Mouse (Mus musculus): ENCODE data around the gene Fabp7. TPM values are rescaled to one million over a fixed set of nuclear protein-coding genes. Genes with fewer than 3 reads are reported as not detected.

The Fabp7 gene
- polyA plus RNA-seq (2015; fragmentation: Nextera tagmentation; extraction: Ambion mirVana) = 31.2 and 36.9 TPM in 2 replicates

- Histone ChIP-seq H3K27ac (replicated peaks) (no peak within 1 kb of the TSS), H3K4me2 (replicated peaks; ENCODE audit: low read depth) (no peak within 1 kb of the TSS; the same call in 1 of the 2 replicates), H3K4me3 (ENCODE audit: low read depth, low read length) (no peak within 1 kb of the TSS), H3K4me1 (replicated peaks; ENCODE audit: control insufficient read depth, insufficient read depth) (no peaks in the 10 kb centered on the region), H3K9me3 (ENCODE audit: control insufficient read depth, low read length) (no peaks in the 10 kb centered on the region), H3K9ac (ENCODE audit: low read length) (no peak within 1 kb of the TSS), H3K36me3 (ENCODE audit: control insufficient read depth, insufficient read depth, low read length) (no peaks in the 10 kb centered on the region), H3K27me3 (ENCODE audit: control insufficient read depth, insufficient read depth, low read length) (no peaks in the 10 kb centered on the region)
- WGBS = 34% methylated on average over 7 of the region's 7 CpGs
- ATAC-seq (ENCODE audit: low FRiP score, low TSS enrichment) (no peak), DNase-seq (ENCODE audit: low spot score) (no peak)
- no peak for TF ChIP-seq CTCF (IDR thresholded peaks at IDR 0.05; ENCODE audit: low read depth)
- TF ChIP-seq EP300 (optimal IDR thresholded peaks at IDR 0.05) = no peak
Measured at GRCm38 (mm10) chr10:57784876-57785150, at the start of gene Fabp7. Gene Fabp7 (plus strand): TSS chr10:57784881.

GRCm38 (mm10) chr10:57740733-57741132, 43.9 kb upstream of the Fabp7 start:
- 63% methylated on average over 4 of the region's 4 CpGs for WGBS
- no peak overlapping the region for H3K27ac ChIP-seq (replicated peaks)
- TF ChIP-seq CTCF (IDR thresholded peaks at IDR 0.05; ENCODE audit: low read depth) (no peak), EP300 (optimal IDR thresholded peaks at IDR 0.05) (no peak)
- ATAC-seq (ENCODE audit: low FRiP score, low TSS enrichment) (no peak), DNase-seq (ENCODE audit: low spot score) (no peak)
- no peak overlapping the region for H3K9ac ChIP-seq (ENCODE audit: low read length)
- H3K4me1 ChIP-seq (replicated peaks; ENCODE audit: control insufficient read depth, insufficient read depth) = no peaks in the 10 kb centered on the region
- H3K9me3 ChIP-seq (ENCODE audit: control insufficient read depth, low read length) = no peaks in the 10 kb centered on the region
- no peak overlapping the region for H3K4me3 ChIP-seq (ENCODE audit: low read depth, low read length)
- H3K36me3 ChIP-seq (ENCODE audit: control insufficient read depth, insufficient read depth, low read length) = no peaks in the 10 kb centered on the region
- no peak overlapping the region for H3K4me2 ChIP-seq (replicated peaks; ENCODE audit: low read depth)
- H3K27me3 ChIP-seq (ENCODE audit: control insufficient read depth, insufficient read depth, low read length) = no peaks in the 10 kb centered on the region

GRCm38 (mm10) chr10:57741351-57741750, 43.3 kb upstream of the Fabp7 start:
- no peak for TF ChIP-seq CTCF (IDR thresholded peaks at IDR 0.05; ENCODE audit: low read depth)
- no peak for TF ChIP-seq EP300 (optimal IDR thresholded peaks at IDR 0.05)
- DNase-seq (ENCODE audit: low spot score) (no peak), ATAC-seq (ENCODE audit: low FRiP score, low TSS enrichment) (no peak)
- H3K27ac ChIP-seq (replicated peaks) = no peak overlapping the region
- no peaks in the 10 kb centered on the region for H3K4me1 ChIP-seq (replicated peaks; ENCODE audit: control insufficient read depth, insufficient read depth)
- 43% methylated on average over 2 of the region's 2 CpGs for WGBS
- H3K4me2 ChIP-seq (replicated peaks; ENCODE audit: low read depth) = no peak overlapping the region
- H3K36me3 ChIP-seq (ENCODE audit: control insufficient read depth, insufficient read depth, low read length) = no peaks in the 10 kb centered on the region
- H3K9ac ChIP-seq (ENCODE audit: low read length) = no peak overlapping the region
- H3K4me3 ChIP-seq (ENCODE audit: low read depth, low read length) = no peak overlapping the region
- no peaks in the 10 kb centered on the region for H3K27me3 ChIP-seq (ENCODE audit: control insufficient read depth, insufficient read depth, low read length)
- no peaks in the 10 kb centered on the region for H3K9me3 ChIP-seq (ENCODE audit: control insufficient read depth, low read length)

GRCm38 (mm10) chr10:57743045-57743444, 41.6 kb upstream of the Fabp7 start:
- DNase-seq (ENCODE audit: low spot score) (no peak), ATAC-seq (ENCODE audit: low FRiP score, low TSS enrichment) (no peak)
- Histone ChIP-seq H3K4me1 (replicated peaks; ENCODE audit: control insufficient read depth, insufficient read depth) (no peaks in the 10 kb centered on the region), H3K4me3 (ENCODE audit: low read depth, low read length) (no peak overlapping the region), H3K9ac (ENCODE audit: low read length) (no peak overlapping the region), H3K4me2 (replicated peaks; ENCODE audit: low read depth) (no peak overlapping the region), H3K9me3 (ENCODE audit: control insufficient read depth, low read length) (no peaks in the 10 kb centered on the region), H3K27ac (replicated peaks) (no peak overlapping the region), H3K27me3 (ENCODE audit: control insufficient read depth, insufficient read depth, low read length) (no peaks in the 10 kb centered on the region), H3K36me3 (ENCODE audit: control insufficient read depth, insufficient read depth, low read length) (no peaks in the 10 kb centered on the region)
- 65% methylated on average over 7 of the region's 7 CpGs for WGBS
- TF ChIP-seq CTCF (IDR thresholded peaks at IDR 0.05; ENCODE audit: low read depth) = no peak
- no peak for TF ChIP-seq EP300 (optimal IDR thresholded peaks at IDR 0.05)

GRCm38 (mm10) chr10:57743606-57744016, 41.1 kb upstream of the Fabp7 start:
- Histone ChIP-seq H3K36me3 (ENCODE audit: control insufficient read depth, insufficient read depth, low read length) (no peaks in the 10 kb centered on the region), H3K4me3 (ENCODE audit: low read depth, low read length) (peak overlapping the region; percentile 29), H3K4me2 (replicated peaks; ENCODE audit: low read depth) (peak overlapping the region; percentile 46), H3K9me3 (ENCODE audit: control insufficient read depth, low read length) (no peaks in the 10 kb centered on the region), H3K27me3 (ENCODE audit: control insufficient read depth, insufficient read depth, low read length) (no peaks in the 10 kb centered on the region), H3K4me1 (replicated peaks; ENCODE audit: control insufficient read depth, insufficient read depth) (no peaks in the 10 kb centered on the region), H3K27ac (replicated peaks) (no peak overlapping the region), H3K9ac (ENCODE audit: low read length) (no peak overlapping the region)
- DNase-seq (ENCODE audit: low spot score) (peak; percentile 49), ATAC-seq (ENCODE audit: low FRiP score, low TSS enrichment) (peak; percentile 65; the same call in 1 of the 2 replicates)
- TF ChIP-seq EP300 (optimal IDR thresholded peaks at IDR 0.05) = no peak
- TF ChIP-seq CTCF (IDR thresholded peaks at IDR 0.05; ENCODE audit: low read depth) = peak; percentile 87
- WGBS = 3% methylated on average over 6 of the region's 6 CpGs

- H3K9me3 ChIP-seq (ENCODE audit: control insufficient read depth, low read length) = no peaks in the 10 kb centered on the region
- H3K36me3 ChIP-seq (ENCODE audit: control insufficient read depth, insufficient read depth, low read length) = no peaks in the 10 kb centered on the region
- ATAC-seq (ENCODE audit: low FRiP score, low TSS enrichment) (no peak), DNase-seq (ENCODE audit: low spot score) (no peak)
- TF ChIP-seq EP300 (optimal IDR thresholded peaks at IDR 0.05) (no peak), CTCF (IDR thresholded peaks at IDR 0.05; ENCODE audit: low read depth) (no peak)
- WGBS = 42% methylated on average over 2 of the region's 2 CpGs
- no peak overlapping the region for H3K4me2 ChIP-seq (replicated peaks; ENCODE audit: low read depth)
- H3K9ac ChIP-seq (ENCODE audit: low read length) = no peak overlapping the region
- no peak overlapping the region for H3K27ac ChIP-seq (replicated peaks)
- H3K4me1 ChIP-seq (replicated peaks; ENCODE audit: control insufficient read depth, insufficient read depth) = no peaks in the 10 kb centered on the region
- no peak overlapping the region for H3K4me3 ChIP-seq (ENCODE audit: low read depth, low read length)
- no peaks in the 10 kb centered on the region for H3K27me3 ChIP-seq (ENCODE audit: control insufficient read depth, insufficient read depth, low read length)
Measured at GRCm38 (mm10) chr10:57744128-57744765, 40.4 kb upstream of the Fabp7 start.

All from stomach, postnatal 0 days (tissue).